Mouse (Mus musculus): ENCODE results near the gene Mr1. TPM values are rescaled to one million over a fixed set of nuclear protein-coding genes. Genes with fewer than 3 reads are reported as not detected.
A peak's percentile ranks its signal among the peaks of the same experiment; 100 is the strongest.

Mr1 gene
- polyA plus RNA-seq, 2 experiments = 0.37 to 0.52 TPM

GRCm38 (mm10) chr1:155111491-155111890 is 35.1 kb downstream of the Mr1 start:
- ATAC-seq (ENCODE audit: insufficient read depth) = no peak
- no peak overlapping the region for H3K4me3 ChIP-seq (ENCODE audit: insufficient read depth in 1 of 2, low read depth in 2 of 2, low read length in 2 of 2)
- no peaks in the 10 kb centered on the region; the same call in 1 of the 2 replicates for H3K27me3 ChIP-seq (ENCODE audit: control insufficient read depth, insufficient read depth, low read length)
- peaks cover 0 to 7% of the 10 kb centered on the region in 2 experiments; a peak in 2 of 4 replicates for H3K4me1 ChIP-seq (replicated peaks; ENCODE audit: control insufficient read depth in 2 of 2, insufficient read depth in 2 of 2, low read length in 1 of 2)
- DNase-seq (ENCODE audit: low read depth in 3 of 3, low spot score in 3 of 3) = no peak
- no peak overlapping the region for H3K4me2 ChIP-seq (ENCODE audit: low read depth)
- no peak overlapping the region for H3K9ac ChIP-seq (replicated peaks)
- no peaks in the 10 kb centered on the region for H3K9me3 ChIP-seq (ENCODE audit: control insufficient read depth, low read length)
- 50% methylated on average over 6 of the region's 6 CpGs for WGBS (ENCODE audit: insufficient replicate concordance)
- no peaks in the 10 kb centered on the region for H3K36me3 ChIP-seq (replicated peaks; ENCODE audit: control insufficient read depth, insufficient read depth, low read depth)
- no peak for TF ChIP-seq EP300 (IDR thresholded peaks at IDR 0.05; ENCODE audit: low read depth)
- TF ChIP-seq CTCF (IDR thresholded peaks at IDR 0.05; ENCODE audit: low read depth) = no peak
- no peak overlapping the region for H3K27ac ChIP-seq

- peaks cover 0 to 7% of the 10 kb centered on the region in 2 experiments; a peak in 2 of 4 replicates for H3K4me1 ChIP-seq (replicated peaks; ENCODE audit: control insufficient read depth in 2 of 2, insufficient read depth in 2 of 2, low read length in 1 of 2)
- no peak overlapping the region for H3K9ac ChIP-seq (replicated peaks)
- H3K27ac ChIP-seq = no peak overlapping the region
- no peaks in the 10 kb centered on the region for H3K36me3 ChIP-seq (replicated peaks; ENCODE audit: control insufficient read depth, insufficient read depth, low read depth)
- H3K9me3 ChIP-seq (ENCODE audit: control insufficient read depth, low read length) = no peaks in the 10 kb centered on the region
- WGBS (ENCODE audit: insufficient replicate concordance) = 34% methylated on average over 18 of the region's 18 CpGs
- H3K27me3 ChIP-seq (ENCODE audit: control insufficient read depth, insufficient read depth, low read length) = no peaks in the 10 kb centered on the region; the same call in 1 of the 2 replicates
- no peak for DNase-seq (ENCODE audit: low read depth in 3 of 3, low spot score in 3 of 3)
- H3K4me2 ChIP-seq (ENCODE audit: low read depth) = no peak overlapping the region
- H3K4me3 ChIP-seq (ENCODE audit: insufficient read depth in 1 of 2, low read depth in 2 of 2, low read length in 2 of 2) = no peak overlapping the region
- ATAC-seq (ENCODE audit: insufficient read depth) = no peak
- no peak for TF ChIP-seq CTCF (IDR thresholded peaks at IDR 0.05; ENCODE audit: low read depth)
- no peak for TF ChIP-seq EP300 (IDR thresholded peaks at IDR 0.05; ENCODE audit: low read depth)
Measured at GRCm38 (mm10) chr1:155109387-155110350, 36.9 kb downstream of the Mr1 start.

DNA sequence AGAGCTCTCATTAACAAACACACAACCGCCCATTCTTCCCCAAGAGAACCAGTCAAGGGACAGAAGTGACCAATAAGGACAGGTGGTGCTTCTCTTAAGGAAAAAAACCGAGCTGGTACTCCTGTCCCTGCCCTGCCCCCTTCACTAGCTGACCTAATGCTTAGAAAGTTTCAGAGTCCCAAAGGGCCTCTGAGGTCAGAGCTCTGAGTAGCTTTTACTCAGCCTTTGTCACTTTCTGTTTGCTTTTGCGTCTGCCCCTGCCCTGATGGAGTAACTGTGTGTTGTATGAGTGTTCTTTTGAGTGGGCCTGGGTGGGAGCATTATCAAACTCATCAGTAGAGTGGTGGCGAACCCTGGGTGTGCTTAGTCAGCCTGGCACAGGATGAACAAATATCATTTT is 38.2 kb downstream of the Mr1 start:
- H3K27me3 ChIP-seq (ENCODE audit: control insufficient read depth, insufficient read depth, low read length) = no peaks in the 10 kb centered on the region; the same call in 1 of the 2 replicates
- H3K9me3 ChIP-seq (ENCODE audit: control insufficient read depth, low read length) = no peaks in the 10 kb centered on the region
- H3K36me3 ChIP-seq (replicated peaks; ENCODE audit: control insufficient read depth, insufficient read depth, low read depth) = no peaks in the 10 kb centered on the region
- DNase-seq (ENCODE audit: low read depth in 3 of 3, low spot score in 3 of 3) = no peak
- no peak overlapping the region for H3K9ac ChIP-seq (replicated peaks)
- WGBS (ENCODE audit: insufficient replicate concordance) = 37% methylated on average over 4 of the region's 4 CpGs
- peak; percentile 52; the same call in 1 of the 2 replicates for ATAC-seq (ENCODE audit: insufficient read depth)
- H3K4me1 ChIP-seq (replicated peaks; ENCODE audit: control insufficient read depth in 2 of 2, insufficient read depth in 2 of 2, low read length in 1 of 2) = peaks cover 0 to 4% of the 10 kb centered on the region in 2 experiments; a peak in 2 of 4 replicates
- no peak overlapping the region for H3K4me2 ChIP-seq (ENCODE audit: low read depth)
- H3K27ac ChIP-seq = no peak overlapping the region
- TF ChIP-seq EP300 (IDR thresholded peaks at IDR 0.05; ENCODE audit: low read depth) (no peak), CTCF (IDR thresholded peaks at IDR 0.05; ENCODE audit: low read depth) (no peak)
- no peak overlapping the region for H3K4me3 ChIP-seq (ENCODE audit: insufficient read depth in 1 of 2, low read depth in 2 of 2, low read length in 2 of 2)

DNA sequence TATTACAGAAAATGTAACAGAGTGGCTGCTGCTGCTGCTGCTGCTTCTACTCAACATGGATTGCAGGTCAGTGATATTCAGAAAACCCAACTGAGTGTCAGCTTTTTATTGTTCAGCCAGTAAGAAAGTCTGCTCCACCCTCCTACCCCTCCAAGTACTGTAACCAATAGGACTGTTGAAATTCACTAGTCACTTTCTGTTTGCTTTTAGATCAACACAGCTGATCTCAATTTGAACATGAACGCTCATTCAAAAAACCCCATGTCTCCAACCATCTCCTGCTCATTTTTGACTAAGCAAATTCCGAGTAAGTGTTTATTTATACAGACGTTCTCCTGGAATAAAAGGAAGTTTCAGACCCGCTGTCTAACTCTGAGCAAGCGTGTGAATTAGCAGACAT is 38.8 kb downstream of the Mr1 start:
- H3K27ac ChIP-seq = no peak overlapping the region
- H3K9ac ChIP-seq (replicated peaks) = no peak overlapping the region
- no peak for TF ChIP-seq CTCF (IDR thresholded peaks at IDR 0.05; ENCODE audit: low read depth)
- no peak for TF ChIP-seq EP300 (IDR thresholded peaks at IDR 0.05; ENCODE audit: low read depth)
- no peak overlapping the region for H3K4me2 ChIP-seq (ENCODE audit: low read depth)
- H3K27me3 ChIP-seq (ENCODE audit: control insufficient read depth, insufficient read depth, low read length) = no peaks in the 10 kb centered on the region; the same call in 1 of the 2 replicates
- DNase-seq (ENCODE audit: low read depth in 3 of 3, low spot score in 3 of 3) (no peak), ATAC-seq (ENCODE audit: insufficient read depth) (no peak)
- peaks cover 0 to 4% of the 10 kb centered on the region in 2 experiments; a peak in 2 of 4 replicates for H3K4me1 ChIP-seq (replicated peaks; ENCODE audit: control insufficient read depth in 2 of 2, insufficient read depth in 2 of 2, low read length in 1 of 2)
- no peaks in the 10 kb centered on the region for H3K36me3 ChIP-seq (replicated peaks; ENCODE audit: control insufficient read depth, insufficient read depth, low read depth)
- no peak overlapping the region for H3K4me3 ChIP-seq (ENCODE audit: insufficient read depth in 1 of 2, low read depth in 2 of 2, low read length in 2 of 2)
- WGBS (ENCODE audit: insufficient replicate concordance) = 27% methylated on average over 5 of the region's 5 CpGs
- no peaks in the 10 kb centered on the region for H3K9me3 ChIP-seq (ENCODE audit: control insufficient read depth, low read length)

- Histone ChIP-seq H3K36me3 (replicated peaks; ENCODE audit: control insufficient read depth, insufficient read depth, low read depth) (no peaks in the 10 kb centered on the region), H3K4me1 (replicated peaks; ENCODE audit: control insufficient read depth in 2 of 2, insufficient read depth in 2 of 2, low read length in 1 of 2) (peaks cover 0 to 4% of the 10 kb centered on the region in 2 experiments; a peak in 2 of 4 replicates), H3K27me3 (ENCODE audit: control insufficient read depth, insufficient read depth, low read length) (no peaks in the 10 kb centered on the region; the same call in 1 of the 2 replicates), H3K4me2 (ENCODE audit: low read depth) (no peak overlapping the region), H3K27ac (no peak overlapping the region), H3K4me3 (ENCODE audit: insufficient read depth in 1 of 2, low read depth in 2 of 2, low read length in 2 of 2) (no peak overlapping the region), H3K9ac (replicated peaks) (no peak overlapping the region), H3K9me3 (ENCODE audit: control insufficient read depth, low read length) (no peaks in the 10 kb centered on the region)
- DNase-seq (ENCODE audit: low read depth in 3 of 3, low spot score in 3 of 3) = no peak
- WGBS (ENCODE audit: insufficient replicate concordance) = 32% methylated on average over 1 of the region's 1 CpGs
- ATAC-seq (ENCODE audit: insufficient read depth) = no peak
- TF ChIP-seq CTCF (IDR thresholded peaks at IDR 0.05; ENCODE audit: low read depth) = no peak
- TF ChIP-seq EP300 (IDR thresholded peaks at IDR 0.05; ENCODE audit: low read depth) = no peak
Measured at GRCm38 (mm10) chr1:155106310-155106709, 40.3 kb downstream of the Mr1 start.
